Mouse (Mus musculus): Measurements from ENCODE around the gene Plac1. TPM values are rescaled to one million over a fixed set of nuclear protein-coding genes. Genes with fewer than 3 reads are reported as not detected.
A peak's percentile ranks its signal among the peaks of the same experiment; 100 is the strongest.

The Plac1 gene
- total RNA-seq, 4 experiments from 2014 or later, result not detected

- DNase-seq (ENCODE audit: low spot score in 2 of 2), result no peak
These were observed 38.3 kb downstream of the Plac1 start for GRCm38 (mm10) chrX:53201616-53202015.

- no peak for DNase-seq (ENCODE audit: low spot score in 2 of 2)
These were observed 42.2 kb downstream of the Plac1 start for GRCm38 (mm10) chrX:53197681-53198080.

GRCm38 (mm10) chrX:53196392-53196791 lies 43.5 kb downstream of the Plac1 start:
- no peak for DNase-seq (ENCODE audit: low spot score in 2 of 2)

- DNase-seq (ENCODE audit: low spot score in 2 of 2), result no peak
These were observed 51.2 kb downstream of the Plac1 start for GRCm38 (mm10) chrX:53188692-53189091.

GRCm38 (mm10) chrX:53179801-53180200 lies 60.1 kb downstream of the Plac1 start:
- DNase-seq (ENCODE audit: low spot score in 2 of 2), result no peak

- peak; percentile 3 to 29 for DNase-seq (ENCODE audit: low spot score in 2 of 2)
These were observed 63.6 kb downstream of the Plac1 start for GRCm38 (mm10) chrX:53176296-53176695.

- DNase-seq (ENCODE audit: low spot score in 2 of 2), result no peak
These were observed 71.3 kb downstream of the Plac1 start for GRCm38 (mm10) chrX:53168623-53169022.

- DNase-seq (ENCODE audit: low spot score in 2 of 2), result no peak
These were observed 72.9 kb downstream of the Plac1 start for GRCm38 (mm10) chrX:53166901-53167525.

GRCm38 (mm10) chrX:53166251-53166900 lies 73.5 kb downstream of the Plac1 start:
- DNase-seq (ENCODE audit: low spot score in 2 of 2), result no peak

- DNase-seq (ENCODE audit: low spot score in 2 of 2), result no peak
These were observed 77.3 kb downstream of the Plac1 start for GRCm38 (mm10) chrX:53162589-53162988.

- DNase-seq (ENCODE audit: low spot score in 2 of 2), result no peak
These were observed 78.3 kb downstream of the Plac1 start for GRCm38 (mm10) chrX:53161583-53161982.

GRCm38 (mm10) chrX:53161115-53161514 lies 78.8 kb downstream of the Plac1 start:
- DNase-seq (ENCODE audit: low spot score in 2 of 2), result no peak

GRCm38 (mm10) chrX:53148039-53148438 lies 91.9 kb downstream of the Plac1 start:
- no peak for DNase-seq (ENCODE audit: low spot score in 2 of 2)

GRCm38 (mm10) chrX:53146389-53146917 lies 93.5 kb downstream of the Plac1 start:
- DNase-seq (ENCODE audit: low spot score in 2 of 2), result no peak

GRCm38 (mm10) chrX:53139641-53140040 lies 100.3 kb downstream of the Plac1 start:
- no peak for DNase-seq (ENCODE audit: low spot score in 2 of 2)

- DNase-seq (ENCODE audit: low spot score in 2 of 2), result no peak
These were observed 102.8 kb downstream of the Plac1 start for GRCm38 (mm10) chrX:53137066-53137465.

GRCm38 (mm10) chrX:53129501-53129900 lies 110.4 kb downstream of the Plac1 start:
- DNase-seq (ENCODE audit: low spot score in 2 of 2), result no peak

- DNase-seq (ENCODE audit: low spot score in 2 of 2), result no peak
These were observed 113.3 kb downstream of the Plac1 start for GRCm38 (mm10) chrX:53126492-53127033.

GRCm38 (mm10) chrX:53125838-53126467 lies 114.0 kb downstream of the Plac1 start:
- DNase-seq (ENCODE audit: low spot score in 2 of 2), result no peak

- DNase-seq (ENCODE audit: low spot score in 2 of 2), result no peak
These were observed 116.3 kb downstream of the Plac1 start for GRCm38 (mm10) chrX:53123562-53123961.

GRCm38 (mm10) chrX:53118631-53119030 lies 121.3 kb downstream of the Plac1 start:
- no peak for DNase-seq (ENCODE audit: low spot score in 2 of 2)

- no peak for DNase-seq (ENCODE audit: low spot score in 2 of 2)
These were observed 121.9 kb downstream of the Plac1 start for GRCm38 (mm10) chrX:53118019-53118418.
